Mouse (Mus musculus) forebrain, embryonic 15.5 days (tissue): ENCODE data around the gene Vav2. TPM values are rescaled to one million over a fixed set of nuclear protein-coding genes. Genes with fewer than 3 reads are reported as not detected.

Experiments
- ATAC-seq: fragments of 200-750 bp; cut with Nextera tagmentation; replicated peaks from 2 replicates; pipeline ENCODE4 v1.8.0; 2017; ENCODE audit warnings: mild to moderate bottlenecking, moderate TSS enrichment, moderate library complexity
- H3K27ac ChIP-seq: fragments of 300-500 bp; sonication (generic); replicated peaks from 2 replicates; pipeline ENCODE4 v1.5.1; 2015; ENCODE audit warnings: mild to moderate bottlenecking, inconsistent platforms
- H3K27me3 ChIP-seq: fragments of 300-500 bp; sonication (generic); 2 replicates; pipeline ENCODE4 v1.6.1; 2015; ENCODE audit warnings: inconsistent platforms
- H3K36me3 ChIP-seq: fragments of 300-500 bp; sonication (generic); 2 replicates; pipeline ENCODE4 v1.6.1; 2015; ENCODE audit warnings: mild to moderate bottlenecking, inconsistent platforms
- H3K4me1 ChIP-seq: fragments of 300-500 bp; sonication (generic); 2 replicates; pipeline ENCODE4 v1.6.1; 2015; ENCODE audit warnings: inconsistent platforms
- H3K4me2 ChIP-seq: fragments of 300-500 bp; sonication (generic); replicated peaks from 2 replicates; pipeline ENCODE4 v1.6.1; 2015; ENCODE audit warnings: mild to moderate bottlenecking, inconsistent platforms
- H3K4me3 ChIP-seq: fragments of 300-500 bp; sonication (generic); 2 replicates; pipeline ENCODE4 v1.5.1; 2015; ENCODE audit warnings: mild to moderate bottlenecking, inconsistent platforms
- H3K9ac ChIP-seq: fragments of 300-500 bp; sonication (generic); replicated peaks from 2 replicates; pipeline ENCODE4 v1.6.1; 2015; ENCODE audit warnings: mild to moderate bottlenecking, inconsistent platforms
- H3K9me3 ChIP-seq: fragments of 300-500 bp; sonication (generic); 2 replicates; pipeline ENCODE4 v1.6.1; 2016; ENCODE audit warnings: inconsistent platforms
- WGBS: fragments of 180-500 bp; shearing (Covaris S2); methylation state at CpG from one replicate; pipeline ENCODE4 v1.1.7; 2015; ENCODE audit warnings: mixed read lengths; 5-methylcytosine and 5-hydroxymethylcytosine counted together
- polyA plus RNA-seq: library from polyadenylated mRNA; unstranded; fragments of >200 nt; fragmentation: Nextera tagmentation; extraction: Ambion mirVana; gene quantifications from 2 replicates; pipeline ENCODE4 v1.2.1, GENCODE M21; 2015

Vav2 gene
- polyA plus RNA-seq, 1 experiment from 2014 or later, result 13.9 TPM

DNA sequence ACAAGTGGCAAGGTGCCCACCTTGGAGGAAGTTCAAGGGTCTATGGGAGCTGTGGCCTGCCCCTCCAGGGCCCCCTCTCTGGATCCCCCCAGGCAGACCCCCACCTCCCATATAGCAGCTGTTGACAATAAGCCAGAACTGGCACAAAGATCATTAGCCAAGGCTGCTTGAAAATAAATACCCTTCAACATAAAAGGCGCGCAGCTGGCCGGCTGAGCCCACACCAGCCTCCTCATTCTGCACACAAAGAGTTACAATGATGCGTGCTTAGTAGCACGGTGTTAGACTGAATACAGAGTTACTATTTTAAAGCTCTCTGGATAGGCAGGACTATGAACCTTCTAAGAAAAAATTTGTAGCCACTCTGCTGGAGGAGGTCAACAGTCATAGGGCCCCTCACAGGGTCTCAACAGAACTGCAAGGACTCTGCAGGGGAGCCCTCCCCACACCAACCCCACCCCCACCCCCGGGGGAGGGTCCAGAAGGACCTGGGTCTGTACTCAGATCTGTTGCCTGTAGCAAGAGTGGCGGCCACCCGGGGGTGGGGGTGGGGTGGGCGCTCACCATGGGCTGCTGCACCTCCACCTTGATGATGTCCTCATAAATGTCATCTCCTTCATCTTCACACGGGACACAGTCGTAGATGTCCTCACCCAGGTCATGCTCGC lies 125.3 kb downstream of the Vav2 start:
- H3K4me3 ChIP-seq, result no peak overlapping the region
- no peaks in the 10 kb centered on the region for H3K9me3 ChIP-seq
- WGBS, result 34% methylated on average over 12 of the region's 12 CpGs
- no peaks in the 10 kb centered on the region for H3K36me3 ChIP-seq
- no peak overlapping the region for H3K9ac ChIP-seq
- ATAC-seq, result peak; percentile 88
- H3K27ac ChIP-seq, result peak overlapping the region; percentile 85
- H3K27me3 ChIP-seq, result no peaks in the 10 kb centered on the region
- 0 out of 2 replicates have a peak overlapping the region, but pooled peaks have one; percentile 9 for H3K4me2 ChIP-seq
- peaks cover 29% of the 10 kb centered on the region for H3K4me1 ChIP-seq

DNA sequence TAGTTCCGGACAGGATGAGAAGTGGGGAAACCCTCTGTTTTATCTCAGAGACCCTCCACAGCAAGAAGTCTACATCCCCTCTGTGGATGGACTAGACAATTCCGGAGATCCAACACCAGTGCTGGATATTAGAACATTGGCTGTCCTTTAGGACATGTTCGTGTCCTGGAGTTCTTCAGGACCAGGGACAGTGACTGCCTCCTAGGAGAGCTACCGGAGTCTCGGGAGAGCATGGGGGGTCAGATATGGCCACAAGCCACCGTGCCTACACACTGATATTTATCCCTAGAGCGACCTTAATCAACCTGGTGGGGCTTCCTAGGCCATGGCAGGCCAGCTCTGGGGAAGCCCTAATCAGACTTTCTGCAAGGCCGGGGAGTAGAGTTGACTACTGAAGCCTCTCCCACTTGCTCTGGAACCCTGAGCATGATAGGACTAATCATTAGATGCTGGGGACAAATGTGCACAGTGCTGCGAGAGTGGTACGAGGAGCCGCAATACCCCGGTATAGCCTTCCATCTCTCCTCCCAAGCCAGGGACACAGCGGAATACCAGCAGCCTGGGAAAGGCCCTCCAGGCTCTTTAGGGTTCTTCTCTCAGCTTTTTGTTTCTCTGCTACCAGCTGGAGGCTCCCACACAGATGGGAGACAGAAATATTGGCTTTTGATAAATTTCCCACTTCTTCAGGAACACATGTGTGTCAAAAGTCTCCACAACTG lies 125.9 kb downstream of the Vav2 start:
- no peak overlapping the region for H3K4me2 ChIP-seq
- no peaks in the 10 kb centered on the region for H3K9me3 ChIP-seq
- no peaks in the 10 kb centered on the region for H3K27me3 ChIP-seq
- H3K4me1 ChIP-seq, result peaks cover 29% of the 10 kb centered on the region
- no peaks in the 10 kb centered on the region for H3K36me3 ChIP-seq
- no peak overlapping the region for H3K4me3 ChIP-seq
- no peak overlapping the region for H3K9ac ChIP-seq
- peak overlapping the region; percentile 85 for H3K27ac ChIP-seq
- 61% methylated on average over 13 of the region's 13 CpGs for WGBS
- peak; percentile 68 for ATAC-seq

DNA sequence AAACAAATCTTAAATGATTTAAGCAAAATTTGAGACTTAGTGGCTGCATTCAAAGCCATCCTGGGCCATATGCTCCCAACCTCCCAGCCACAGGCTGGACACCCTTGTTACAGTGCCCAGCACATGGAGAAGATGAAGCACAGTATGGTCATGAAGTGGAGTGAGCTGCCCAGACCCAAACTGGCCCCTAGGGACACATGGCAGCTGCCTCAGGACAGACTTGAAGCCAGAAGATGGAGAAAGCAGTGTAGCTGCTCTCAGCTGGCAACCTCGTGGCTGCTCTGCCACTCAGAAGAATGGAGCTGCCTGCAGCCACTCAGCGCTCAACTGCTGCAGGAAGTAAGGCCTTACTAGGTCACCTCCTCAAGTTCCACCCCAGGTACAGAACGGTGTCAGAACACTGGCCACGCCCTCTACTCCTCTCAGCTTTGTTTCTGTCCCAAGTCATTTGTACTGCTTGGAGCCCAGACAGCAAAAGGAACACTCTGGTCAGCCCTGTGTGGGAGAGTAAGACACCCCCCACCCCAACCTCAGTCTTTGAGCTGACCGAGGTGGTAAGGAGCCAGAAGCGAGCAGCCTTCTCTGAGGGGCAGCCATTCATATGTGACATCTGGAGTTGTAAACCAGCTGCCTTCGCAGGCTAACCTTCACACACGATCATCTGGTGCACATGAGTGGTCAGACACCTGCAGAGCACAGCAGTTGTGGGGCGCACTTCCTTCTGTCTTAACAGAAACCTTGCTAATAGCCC lies 130.0 kb downstream of the Vav2 start:
- Histone ChIP-seq H3K9me3 (no peaks in the 10 kb centered on the region), H3K4me2 (no peak overlapping the region), H3K4me1 (peaks cover 15% of the 10 kb centered on the region), H3K27me3 (no peaks in the 10 kb centered on the region), H3K27ac (no peak overlapping the region), H3K36me3 (no peaks in the 10 kb centered on the region), H3K4me3 (no peak overlapping the region), H3K9ac (no peak overlapping the region)
- WGBS, result 83% methylated on average over 9 of the region's 9 CpGs
- no peak for ATAC-seq

DNA sequence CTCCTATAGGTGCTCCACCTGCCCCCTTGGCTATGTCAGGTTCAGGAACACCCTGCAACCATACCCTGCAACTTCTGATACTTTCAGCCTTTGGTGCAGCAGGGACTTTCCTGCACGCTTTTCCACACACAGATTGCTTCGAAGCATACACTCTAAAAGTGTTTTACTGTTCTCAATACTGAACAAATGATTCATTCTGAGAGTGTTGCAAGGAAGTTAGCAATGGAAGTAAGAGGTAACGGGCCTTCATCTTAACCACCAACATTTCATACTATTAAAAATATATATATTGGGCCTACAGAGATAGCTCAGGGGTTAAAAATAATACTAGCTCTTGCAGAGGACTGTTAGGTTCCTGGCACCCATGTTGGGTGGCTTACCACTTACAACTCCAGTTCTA lies 132.1 kb downstream of the Vav2 start:
- no peak overlapping the region for H3K27ac ChIP-seq
- no peaks in the 10 kb centered on the region for H3K4me1 ChIP-seq
- no peaks in the 10 kb centered on the region for H3K27me3 ChIP-seq
- no peak overlapping the region for H3K9ac ChIP-seq
- no peak overlapping the region for H3K4me3 ChIP-seq
- ATAC-seq, result no peak
- WGBS, result 92% methylated on average over 3 of the region's 3 CpGs
- no peaks in the 10 kb centered on the region for H3K9me3 ChIP-seq
- H3K36me3 ChIP-seq, result peaks cover 15% of the 10 kb centered on the region; the same call in 1 of the 2 replicates
- H3K4me2 ChIP-seq, result no peak overlapping the region

DNA sequence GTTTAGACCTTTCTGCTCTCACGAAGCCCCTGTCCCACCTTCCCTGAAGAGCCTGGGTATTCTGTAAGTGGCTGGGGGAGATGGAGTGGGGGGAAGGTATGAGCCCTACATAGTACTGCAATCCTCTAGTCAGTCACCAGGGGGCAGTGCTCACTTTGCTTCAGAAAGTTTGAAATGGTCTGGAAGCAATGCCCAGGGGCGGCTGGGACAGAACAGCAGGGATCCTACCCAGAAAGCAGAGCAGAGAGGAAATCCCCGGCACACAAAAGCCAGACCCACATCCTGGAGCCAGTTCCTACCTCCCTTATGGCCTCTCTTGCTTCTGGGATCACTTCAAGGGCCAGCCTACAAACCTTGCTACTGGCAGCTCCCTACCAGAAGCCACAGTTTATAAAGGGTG lies 137.8 kb downstream of the Vav2 start:
- no peak overlapping the region for H3K4me3 ChIP-seq
- H3K9me3 ChIP-seq, result no peaks in the 10 kb centered on the region
- H3K36me3 ChIP-seq, result peaks cover 15% of the 10 kb centered on the region
- no peak overlapping the region for H3K4me2 ChIP-seq
- H3K27me3 ChIP-seq, result no peaks in the 10 kb centered on the region
- WGBS, result 11% methylated on average over 3 of the region's 3 CpGs
- peak; percentile 49 for ATAC-seq
- H3K4me1 ChIP-seq, result peaks cover 9% of the 10 kb centered on the region
- no peak overlapping the region for H3K9ac ChIP-seq
- peak overlapping the region; percentile 6; the same call in 1 of the 2 replicates for H3K27ac ChIP-seq

DNA sequence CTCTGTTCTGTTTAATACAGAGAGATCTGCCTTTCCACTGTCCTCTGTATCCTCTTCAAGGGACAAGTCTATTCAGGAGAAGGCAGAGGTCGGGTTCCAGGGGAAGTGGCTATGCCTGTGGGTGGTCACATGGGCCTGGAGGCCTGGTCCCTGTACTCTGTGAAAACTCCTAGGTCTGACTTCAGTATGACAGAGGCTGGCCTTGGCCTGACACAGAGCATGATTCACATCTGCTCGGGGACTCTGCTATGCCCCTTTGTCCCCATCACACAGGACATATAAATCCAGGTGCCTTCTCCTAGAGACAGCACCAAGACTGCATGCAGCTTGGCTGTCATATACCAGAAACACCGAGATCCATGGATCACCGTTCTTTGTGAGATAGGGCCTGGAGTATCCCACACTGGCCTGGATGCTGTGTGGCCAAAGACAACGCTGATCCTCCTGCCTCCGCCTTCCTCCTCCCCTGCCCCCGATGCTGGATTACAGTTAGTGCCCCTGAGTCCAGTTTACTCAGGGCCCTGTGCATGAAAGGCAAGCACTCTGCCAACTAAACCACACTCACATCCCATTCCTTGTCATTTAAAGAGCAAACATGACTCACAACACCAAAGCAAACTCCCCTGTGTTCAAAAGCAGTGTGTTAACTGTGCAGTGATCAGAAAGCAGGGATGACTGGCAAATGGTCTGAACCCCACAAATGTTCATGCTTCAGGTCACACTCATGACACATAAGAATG lies 139.7 kb downstream of the Vav2 start:
- no peaks in the 10 kb centered on the region for H3K9me3 ChIP-seq
- no peak overlapping the region for H3K4me2 ChIP-seq
- no peak overlapping the region for H3K9ac ChIP-seq
- peaks cover 15% of the 10 kb centered on the region for H3K36me3 ChIP-seq
- WGBS, result 80% methylated on average over 7 of the region's 7 CpGs
- H3K27ac ChIP-seq, result peak overlapping the region; percentile 43; the same call in 1 of the 2 replicates
- no peak for ATAC-seq
- no peak overlapping the region for H3K4me3 ChIP-seq
- H3K4me1 ChIP-seq, result peaks cover 9% of the 10 kb centered on the region
- H3K27me3 ChIP-seq, result no peaks in the 10 kb centered on the region

DNA sequence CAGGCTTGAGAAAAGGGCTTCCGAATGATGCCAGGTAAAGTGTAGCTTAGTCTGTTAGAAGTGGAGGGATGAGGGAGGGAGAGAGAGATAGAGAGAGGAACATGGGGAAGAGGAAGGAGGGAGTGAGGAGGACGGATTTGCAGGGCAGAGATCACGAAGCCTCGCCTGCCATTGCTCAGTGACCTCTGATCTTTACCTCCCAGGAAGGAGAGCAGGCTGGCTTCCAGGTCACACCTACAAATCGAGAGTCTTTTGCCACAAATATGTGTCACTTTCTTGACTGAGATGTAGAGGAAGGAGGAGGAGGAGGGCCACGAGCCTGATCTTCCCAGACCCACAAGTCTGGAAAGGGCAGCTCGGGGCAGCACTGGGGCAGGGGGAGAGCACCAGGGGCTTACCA lies 142.4 kb downstream of the Vav2 start:
- H3K27ac ChIP-seq, result no peak overlapping the region
- H3K27me3 ChIP-seq, result no peaks in the 10 kb centered on the region
- peaks cover 8% of the 10 kb centered on the region for H3K4me1 ChIP-seq
- no peak overlapping the region for H3K4me2 ChIP-seq
- no peak overlapping the region for H3K9ac ChIP-seq
- H3K9me3 ChIP-seq, result no peaks in the 10 kb centered on the region
- 77% methylated on average over 7 of the region's 7 CpGs for WGBS
- ATAC-seq, result no peak
- H3K36me3 ChIP-seq, result peaks cover 2% of the 10 kb centered on the region; the same call in 1 of the 2 replicates
- H3K4me3 ChIP-seq, result no peak overlapping the region

DNA sequence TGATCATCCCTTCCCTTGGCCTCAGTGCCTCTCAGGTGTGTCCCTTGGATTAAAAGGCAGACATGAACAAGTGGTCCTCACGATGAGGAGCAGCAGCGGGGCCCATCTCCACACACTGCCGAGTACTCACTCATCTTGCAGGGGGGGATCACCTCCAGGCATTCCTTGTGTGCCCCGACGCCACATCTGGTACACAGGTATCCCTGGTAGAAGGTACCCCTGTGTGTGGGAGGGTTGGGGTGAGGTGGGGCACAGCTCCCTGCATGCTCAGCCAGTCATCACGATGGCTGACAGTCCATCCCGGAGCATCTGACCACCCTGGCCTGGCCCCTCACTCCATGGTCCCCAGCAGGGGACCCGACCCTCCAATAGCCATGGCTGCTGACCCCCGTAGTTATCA lies 145.1 kb downstream of the Vav2 start:
- Histone ChIP-seq H3K36me3 (peaks cover 13% of the 10 kb centered on the region), H3K4me1 (no peaks in the 10 kb centered on the region), H3K27me3 (no peaks in the 10 kb centered on the region), H3K27ac (no peak overlapping the region), H3K4me2 (no peak overlapping the region), H3K9ac (no peak overlapping the region), H3K4me3 (no peak overlapping the region), H3K9me3 (no peaks in the 10 kb centered on the region)
- no peak; the same call in 1 of the 2 replicates for ATAC-seq
- WGBS, result 95% methylated on average over 9 of the region's 9 CpGs

DNA sequence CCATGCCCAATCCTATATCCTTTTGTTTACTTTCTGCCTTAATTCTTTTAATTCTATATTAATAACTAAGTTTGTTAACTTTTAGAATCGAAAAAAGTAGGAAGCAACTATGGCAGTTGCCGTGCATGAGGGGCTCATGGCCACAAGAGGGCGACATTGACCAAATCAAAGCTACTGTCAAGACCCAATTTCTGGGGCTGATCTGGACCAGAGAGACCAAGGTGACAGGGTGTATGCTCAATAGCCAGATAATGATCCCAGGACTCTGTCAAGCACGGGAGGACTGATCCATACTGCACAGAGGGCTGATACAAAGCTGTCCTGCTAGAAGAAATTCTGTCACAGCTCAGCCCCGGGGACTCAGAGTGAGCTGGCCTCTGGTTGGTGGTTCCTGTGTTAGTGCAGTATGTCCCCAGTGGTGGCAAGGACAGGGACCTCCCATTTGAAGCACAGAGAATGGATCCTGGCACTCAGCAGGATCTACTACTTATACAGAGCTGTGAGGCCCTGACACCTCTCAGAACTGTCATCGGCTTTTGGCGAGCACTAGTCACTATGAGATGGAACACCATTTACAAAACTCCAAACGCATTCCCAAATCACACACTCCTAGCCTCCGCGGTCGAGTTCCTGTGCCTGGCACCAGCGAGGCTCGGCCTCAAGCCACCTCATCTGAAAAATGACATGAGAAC lies 145.8 kb downstream of the Vav2 start:
- H3K9me3 ChIP-seq, result no peaks in the 10 kb centered on the region
- H3K27me3 ChIP-seq, result no peaks in the 10 kb centered on the region
- no peak overlapping the region for H3K4me2 ChIP-seq
- ATAC-seq, result peak; percentile 73
- peaks cover 13% of the 10 kb centered on the region for H3K36me3 ChIP-seq
- no peak overlapping the region for H3K9ac ChIP-seq
- no peaks in the 10 kb centered on the region for H3K4me1 ChIP-seq
- no peak overlapping the region for H3K27ac ChIP-seq
- H3K4me3 ChIP-seq, result no peak overlapping the region
- 68% methylated on average over 13 of the region's 13 CpGs for WGBS

DNA sequence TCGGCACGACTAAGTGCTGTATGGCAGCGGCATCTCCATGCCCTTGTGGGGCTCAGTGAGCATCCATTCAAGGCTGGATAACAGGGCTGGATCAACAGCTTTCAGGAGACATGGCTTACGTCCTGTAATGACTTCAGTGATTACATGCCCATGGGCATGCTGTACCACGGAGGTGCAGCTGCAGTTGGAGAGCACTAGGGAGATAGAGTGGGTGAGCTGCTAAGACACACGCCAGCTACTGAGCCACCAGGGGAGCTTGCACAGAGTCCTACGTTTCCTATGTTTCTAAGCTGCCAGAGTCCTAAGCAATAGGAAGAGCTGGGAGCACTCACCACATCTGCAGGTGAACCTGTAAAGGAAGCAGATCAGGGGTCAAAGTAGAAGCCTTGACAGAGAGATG lies 148.0 kb downstream of the Vav2 start:
- no peaks in the 10 kb centered on the region for H3K27me3 ChIP-seq
- no peak for ATAC-seq
- H3K4me2 ChIP-seq, result no peak overlapping the region
- no peak overlapping the region for H3K27ac ChIP-seq
- H3K36me3 ChIP-seq, result peaks cover 29% of the 10 kb centered on the region
- no peaks in the 10 kb centered on the region for H3K4me1 ChIP-seq
- no peak overlapping the region for H3K4me3 ChIP-seq
- no peak overlapping the region for H3K9ac ChIP-seq
- 96% methylated on average over 7 of the region's 7 CpGs for WGBS
- H3K9me3 ChIP-seq, result no peaks in the 10 kb centered on the region

DNA sequence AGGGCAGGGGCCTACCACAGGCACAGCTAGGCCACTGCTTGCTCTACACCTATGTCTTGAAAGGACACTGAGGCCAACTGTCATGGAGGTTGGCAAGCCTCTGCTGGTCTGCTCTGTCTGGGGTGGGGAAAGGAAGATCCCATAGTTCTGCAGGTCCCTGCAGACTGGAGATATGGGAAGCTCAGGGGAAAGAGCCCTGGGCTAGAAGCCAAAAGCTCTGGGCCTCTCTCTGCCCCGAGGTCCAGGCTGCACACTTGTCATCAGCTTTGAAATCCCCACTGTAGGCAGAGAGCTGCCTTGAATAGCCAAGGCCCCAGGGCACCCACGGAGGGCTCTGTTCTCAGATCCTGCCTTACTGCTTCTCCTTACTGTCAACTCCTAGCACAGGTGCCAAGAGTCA lies 158.5 kb downstream of the Vav2 start:
- ATAC-seq, result no peak
- H3K4me1 ChIP-seq, result no peaks in the 10 kb centered on the region

More for the DNA sequence above, 158.5 kb downstream of the Vav2 start:
- Histone ChIP-seq H3K27me3 (no peaks in the 10 kb centered on the region), H3K9ac (no peak overlapping the region), H3K4me2 (no peak overlapping the region), H3K36me3 (peaks cover 42% of the 10 kb centered on the region), H3K4me3 (no peak overlapping the region), H3K27ac (no peak overlapping the region), H3K9me3 (no peaks in the 10 kb centered on the region)
- WGBS, result 78% methylated on average over 2 of the region's 2 CpGs
